Mouse (Mus musculus): ENCODE measurements around the gene Morc3.

- TF ChIP-seq EP300 (IDR thresholded peaks at IDR 0.05; ENCODE audit: low read depth) (no peak), CTCF (IDR thresholded peaks at IDR 0.05; ENCODE audit: low read depth) (peak; percentile 48)
These were observed 7.1 kb upstream of the Morc3 start for GRCm38 (mm10) chr16:93824799-93825198.

Measured in liver, embryonic 14.5 days (tissue).